Mouse (Mus musculus) hindbrain, embryonic 15.5 days (tissue): Measurements from ENCODE around the gene Hpcal4. TPM values are rescaled to one million over a fixed set of nuclear protein-coding genes. Genes with fewer than 3 reads are reported as not detected.
"Not testable (repeated sequence)": the region's sequence is repeated elsewhere in the genome, so short reads cannot be mapped to it uniquely, and the experiment has no call there.

Source experiments
- ATAC-seq: fragments of 200-750 bp; cut with Nextera tagmentation; 2 replicates; pipeline ENCODE4 v1.8.0; 2017; ENCODE audit warnings: low read depth, moderate number of reproducible peaks, moderate TSS enrichment; ENCODE audit not compliant: low FRiP score
- H3K27ac ChIP-seq: fragments of 300-500 bp; sonication (generic); replicated peaks from 2 replicates; pipeline ENCODE4 v1.5.1; 2015; ENCODE audit warnings: mild to moderate bottlenecking, inconsistent platforms
- H3K27me3 ChIP-seq: fragments of 300-500 bp; sonication (generic); 2 replicates; pipeline ENCODE4 v1.6.1; 2015; ENCODE audit warnings: control low read depth, inconsistent platforms
- H3K36me3 ChIP-seq: fragments of 300-500 bp; sonication (generic); 2 replicates; pipeline ENCODE4 v1.6.1; 2015; ENCODE audit warnings: control low read depth, inconsistent platforms
- H3K4me1 ChIP-seq: fragments of 300-500 bp; sonication (generic); replicated peaks from 2 replicates; pipeline ENCODE4 v1.6.1; 2015; ENCODE audit warnings: control low read depth, inconsistent platforms
- H3K4me2 ChIP-seq: fragments of 300-500 bp; sonication (generic); 2 replicates; pipeline ENCODE4 v1.6.1; 2015; ENCODE audit warnings: moderate library complexity, mild to moderate bottlenecking, inconsistent platforms
- H3K4me3 ChIP-seq: fragments of 300-500 bp; sonication (generic); 2 replicates; pipeline ENCODE4 v1.5.1; 2015; ENCODE audit warnings: mild to moderate bottlenecking, inconsistent platforms
- H3K9ac ChIP-seq: fragments of 300-500 bp; sonication (generic); 2 replicates; pipeline ENCODE4 v1.6.1; 2015; ENCODE audit warnings: inconsistent platforms
- H3K9me3 ChIP-seq: fragments of 300-500 bp; sonication (generic); 2 replicates; pipeline ENCODE4 v1.6.1; 2016; ENCODE audit warnings: control low read depth, inconsistent platforms
- WGBS: fragments of 180-500 bp; shearing (Covaris S2); methylation state at CpG from one replicate; pipeline ENCODE4 v1.1.7; 2015; 5-methylcytosine and 5-hydroxymethylcytosine counted together
- polyA plus RNA-seq: library from polyadenylated mRNA; unstranded; fragments of >200 nt; fragmentation: Nextera tagmentation; extraction: Ambion mirVana; gene quantifications from 2 replicates; pipeline ENCODE4 v1.2.1, GENCODE M21; 2015

The Hpcal4 gene
- 40.1 and 44.3 TPM in 2 replicates for polyA plus RNA-seq

GRCm38 (mm10) chr4:123182328-123183238 lies at the start of gene Hpcal4:
Hpcal4 (plus strand) TSS chr4:123183227.
- WGBS: under 1% methylated on average over 44 of the region's 44 CpGs
- Histone ChIP-seq H3K4me3 (peak within 1 kb of the TSS; percentile 51), H3K9ac (peak within 1 kb of the TSS; percentile 60), H3K4me1 (peaks cover 28% of the 10 kb centered on the region), H3K36me3 (no peaks in the 10 kb centered on the region), H3K9me3 (no peaks in the 10 kb centered on the region), H3K4me2 (peak within 1 kb of the TSS; percentile 62), H3K27ac (peak within 1 kb of the TSS; percentile 72), H3K27me3 (peaks cover 14% of the 10 kb centered on the region)
- peak; percentile 59 for ATAC-seq

- no peak overlapping the region for H3K4me2 ChIP-seq
- peaks cover 22% of the 10 kb centered on the region for H3K4me1 ChIP-seq
- H3K9ac ChIP-seq: no peak overlapping the region
- ATAC-seq: no peak
- no peak overlapping the region for H3K4me3 ChIP-seq
- H3K9me3 ChIP-seq: no peaks in the 10 kb centered on the region
- H3K27ac ChIP-seq: no peak overlapping the region
- peaks cover 34% of the 10 kb centered on the region for H3K36me3 ChIP-seq
- 87% methylated on average over 3 of the region's 3 CpGs for WGBS
- H3K27me3 ChIP-seq: no peaks in the 10 kb centered on the region
Observed at GRCm38 (mm10) chr4:123137551-123137950, 45.5 kb upstream of the Hpcal4 start.

GRCm38 (mm10) chr4:123139513-123140154 lies 43.4 kb upstream of the Hpcal4 start, which contains the start of gene Ppie:
Ppie (minus strand) TSS chr4:123139951.
- H3K4me3 ChIP-seq: peak within 1 kb of the TSS; percentile 71
- under 1% methylated on average over 34 of the region's 34 CpGs for WGBS
- peak within 1 kb of the TSS; percentile 51 for H3K9ac ChIP-seq
- peaks cover 22% of the 10 kb centered on the region for H3K4me1 ChIP-seq
- H3K9me3 ChIP-seq: no peaks in the 10 kb centered on the region
- peak within 1 kb of the TSS; percentile 87 for H3K27ac ChIP-seq
- peaks cover 17% of the 10 kb centered on the region for H3K36me3 ChIP-seq
- H3K27me3 ChIP-seq: no peaks in the 10 kb centered on the region
- ATAC-seq: peak; percentile 98
- H3K4me2 ChIP-seq: peak within 1 kb of the TSS; percentile 91

- H3K9me3 ChIP-seq: no peaks in the 10 kb centered on the region
- H3K36me3 ChIP-seq: no peaks in the 10 kb centered on the region
- 83% methylated on average over 5 of the region's 5 CpGs for WGBS
- no peaks in the 10 kb centered on the region for H3K4me1 ChIP-seq
- no peak overlapping the region for H3K27ac ChIP-seq
- H3K27me3 ChIP-seq: no peaks in the 10 kb centered on the region; the same call in 1 of the 2 replicates
- H3K4me3 ChIP-seq: no peak overlapping the region
- H3K4me2 ChIP-seq: no peak overlapping the region
- H3K9ac ChIP-seq: no peak overlapping the region
- no peak for ATAC-seq
Observed at GRCm38 (mm10) chr4:123147446-123148150, 35.4 kb upstream of the Hpcal4 start.

GRCm38 (mm10) chr4:123152003-123152402 lies 31.0 kb upstream of the Hpcal4 start:
- Histone ChIP-seq H3K9me3 (no peaks in the 10 kb centered on the region), H3K27me3 (no peaks in the 10 kb centered on the region; the same call in 1 of the 2 replicates), H3K4me1 (no peaks in the 10 kb centered on the region), H3K4me3 (no peak overlapping the region), H3K9ac (no peak overlapping the region), H3K36me3 (no peaks in the 10 kb centered on the region), H3K4me2 (no peak overlapping the region), H3K27ac (no peak overlapping the region)
- no peak for ATAC-seq
- WGBS: 73% methylated on average over 4 of the region's 4 CpGs

- Histone ChIP-seq H3K27ac (no peak overlapping the region), H3K4me3 (no peak overlapping the region), H3K4me2 (no peak overlapping the region), H3K9me3 (no peaks in the 10 kb centered on the region), H3K36me3 (no peaks in the 10 kb centered on the region), H3K4me1 (no peaks in the 10 kb centered on the region), H3K27me3 (no peaks in the 10 kb centered on the region; the same call in 1 of the 2 replicates), H3K9ac (no peak overlapping the region)
- WGBS: 40% methylated on average over 5 of the region's 5 CpGs
- no peak for ATAC-seq
Observed at GRCm38 (mm10) chr4:123152976-123153375, 30.1 kb upstream of the Hpcal4 start.

- Histone ChIP-seq H3K4me1 (no peaks in the 10 kb centered on the region), H3K9ac (no peak overlapping the region), H3K27me3 (no peaks in the 10 kb centered on the region), H3K4me2 (no peak overlapping the region), H3K9me3 (no peaks in the 10 kb centered on the region), H3K27ac (no peak overlapping the region), H3K4me3 (no peak overlapping the region), H3K36me3 (no peaks in the 10 kb centered on the region)
- ATAC-seq: peak; percentile 48; the same call in 1 of the 2 replicates
- 26% methylated on average over 4 of the region's 4 CpGs for WGBS
Observed at GRCm38 (mm10) chr4:123155004-123155403, 28.0 kb upstream of the Hpcal4 start.

GRCm38 (mm10) chr4:123155427-123155826 lies 27.6 kb upstream of the Hpcal4 start:
- H3K9me3 ChIP-seq: no peaks in the 10 kb centered on the region
- H3K9ac ChIP-seq: no peak overlapping the region
- H3K4me3 ChIP-seq: no peak overlapping the region
- WGBS: 58% methylated on average over 2 of the region's 2 CpGs
- H3K4me2 ChIP-seq: no peak overlapping the region
- no peaks in the 10 kb centered on the region for H3K4me1 ChIP-seq
- H3K27me3 ChIP-seq: no peaks in the 10 kb centered on the region
- no peak for ATAC-seq
- H3K36me3 ChIP-seq: no peaks in the 10 kb centered on the region
- H3K27ac ChIP-seq: no peak overlapping the region

- no peak overlapping the region for H3K4me2 ChIP-seq
- H3K4me3 ChIP-seq: no peak overlapping the region
- no peak for ATAC-seq
- no peak overlapping the region for H3K27ac ChIP-seq
- H3K9ac ChIP-seq: no peak overlapping the region
- no peaks in the 10 kb centered on the region for H3K36me3 ChIP-seq
- no peaks in the 10 kb centered on the region for H3K27me3 ChIP-seq
- no peaks in the 10 kb centered on the region for H3K4me1 ChIP-seq
- no peaks in the 10 kb centered on the region for H3K9me3 ChIP-seq
Observed at GRCm38 (mm10) chr4:123155840-123156239, 27.2 kb upstream of the Hpcal4 start.

GRCm38 (mm10) chr4:123160571-123160970 lies 22.5 kb upstream of the Hpcal4 start:
- ATAC-seq: no peak
- H3K9me3 ChIP-seq: no peaks in the 10 kb centered on the region
- H3K4me1 ChIP-seq: 0 out of 2 replicates have a peak, but pooled peaks cover 4% of the 10 kb centered on the region
- no peak overlapping the region for H3K4me3 ChIP-seq
- H3K27me3 ChIP-seq: no peaks in the 10 kb centered on the region
- H3K9ac ChIP-seq: no peak overlapping the region
- H3K36me3 ChIP-seq: no peaks in the 10 kb centered on the region
- WGBS: 80% methylated on average over 6 of the region's 6 CpGs
- H3K4me2 ChIP-seq: no peak overlapping the region
- H3K27ac ChIP-seq: no peak overlapping the region

- H3K36me3 ChIP-seq, H3K4me3 ChIP-seq, H3K4me1 ChIP-seq, H3K27me3 ChIP-seq, H3K27ac ChIP-seq, ATAC-seq, H3K9ac ChIP-seq, H3K4me2 ChIP-seq, H3K9me3 ChIP-seq: not testable (repeated sequence)
- WGBS: 84% methylated on average over 3 of the region's 3 CpGs
Observed at GRCm38 (mm10) chr4:123161251-123161650, 21.8 kb upstream of the Hpcal4 start.
